Mouse (Mus musculus): ENCODE measurements at regions not wholly inside any gene's neighbourhood (a gene's known extent, or its start where the extent isn't known, plus 50 kb on each side); places are given as distances from the start of the nearest gene placed in this dataset.

DNA sequence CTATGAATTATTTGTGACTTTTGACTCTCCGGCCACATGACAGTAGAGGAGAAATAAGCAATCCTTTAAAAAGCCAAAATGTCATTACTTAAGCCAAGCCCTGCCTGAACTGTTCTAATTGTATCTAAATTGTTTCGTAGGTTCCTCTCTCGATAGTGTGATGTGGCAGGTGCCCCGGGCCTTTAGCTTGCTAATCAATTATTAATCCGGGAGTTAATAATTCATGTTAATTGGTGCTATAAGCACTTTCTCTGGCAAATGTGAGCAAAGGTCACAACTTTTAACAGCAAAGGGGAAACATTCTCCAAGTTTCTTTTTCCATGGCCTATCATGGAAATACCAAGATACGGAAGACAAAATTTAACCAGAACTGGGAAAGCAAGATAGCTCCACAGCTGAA, 235.9 kb downstream of the Setd4 start:
- 87% methylated on average over 6 of the region's 6 CpGs for WGBS
- H3K36me3 ChIP-seq (ENCODE audit: control insufficient read depth, insufficient read depth, low read length): no peaks in the 10 kb centered on the region
- H3K4me1 ChIP-seq (ENCODE audit: control insufficient read depth, insufficient read depth, low read length): peaks cover 15% of the 10 kb centered on the region

DNA sequence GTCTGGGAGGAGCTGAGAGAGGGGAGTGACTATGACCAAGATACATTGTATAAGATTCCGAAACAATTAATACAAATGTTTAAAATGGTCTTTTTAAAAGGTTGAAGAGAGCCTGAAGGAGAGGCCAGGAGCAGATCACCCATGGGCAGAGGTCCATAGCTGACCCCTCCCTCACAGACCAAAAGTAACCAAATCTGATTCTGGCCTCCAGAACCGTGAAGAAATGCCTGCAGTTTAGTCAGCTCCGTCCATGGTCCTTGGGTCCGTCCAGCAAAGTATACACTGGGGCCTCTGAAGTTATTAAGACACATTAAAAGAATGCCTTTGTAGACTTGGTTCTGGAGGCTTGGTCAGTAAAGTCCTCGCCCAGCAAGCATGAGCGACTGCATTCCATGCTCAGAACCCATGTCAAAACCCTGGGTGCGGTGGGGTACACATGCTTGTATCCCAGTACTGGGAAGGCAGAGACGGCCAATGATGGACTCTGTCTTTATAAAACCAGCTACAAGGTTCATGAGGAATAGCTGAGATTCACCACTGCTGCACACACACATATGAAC, 236.5 kb downstream of the Setd4 start:
- no peak for DNase-seq (ENCODE audit: low spot score)
- H3K4me2 ChIP-seq (replicated peaks; ENCODE audit: low read depth, low read length, severe bottlenecking): no peak overlapping the region
- ATAC-seq (ENCODE audit: low FRiP score, low read depth): no peak
- H3K4me1 ChIP-seq (ENCODE audit: control insufficient read depth, insufficient read depth, low read length): peaks cover 15% of the 10 kb centered on the region
- H3K36me3 ChIP-seq (ENCODE audit: control insufficient read depth, insufficient read depth, low read length): no peaks in the 10 kb centered on the region
- H3K27me3 ChIP-seq (ENCODE audit: control insufficient read depth, insufficient read depth, low read length): no peaks in the 10 kb centered on the region
- TF ChIP-seq POLR2A (IDR thresholded peaks at IDR 0.05; ENCODE audit: borderline replicate concordance, extremely low read depth, insufficient read depth, insufficient read length): no peak
- H3K9me3 ChIP-seq (ENCODE audit: control insufficient read depth, low read length): no peaks in the 10 kb centered on the region
- 88% methylated on average over 8 of the region's 8 CpGs for WGBS
- no peak overlapping the region for H3K27ac ChIP-seq (replicated peaks; ENCODE audit: low read depth, low read length)
- no peak overlapping the region for H3K9ac ChIP-seq (ENCODE audit: low read depth, low read length, severe bottlenecking)
- H3K4me3 ChIP-seq (replicated peaks; ENCODE audit: low read length): no peak overlapping the region

More for the DNA sequence above, 235.9 kb downstream of the Setd4 start:
- ATAC-seq (ENCODE audit: low FRiP score, low read depth) (no peak), DNase-seq (ENCODE audit: low spot score) (no peak)
- no peak overlapping the region for H3K9ac ChIP-seq (ENCODE audit: low read depth, low read length, severe bottlenecking)
- H3K27ac ChIP-seq (replicated peaks; ENCODE audit: low read depth, low read length): no peak overlapping the region
- TF ChIP-seq POLR2A (IDR thresholded peaks at IDR 0.05; ENCODE audit: borderline replicate concordance, extremely low read depth, insufficient read depth, insufficient read length): no peak
- no peak overlapping the region for H3K4me2 ChIP-seq (replicated peaks; ENCODE audit: low read depth, low read length, severe bottlenecking)
- H3K27me3 ChIP-seq (ENCODE audit: control insufficient read depth, insufficient read depth, low read length): no peaks in the 10 kb centered on the region
- no peak overlapping the region for H3K4me3 ChIP-seq (replicated peaks; ENCODE audit: low read length)
- no peaks in the 10 kb centered on the region for H3K9me3 ChIP-seq (ENCODE audit: control insufficient read depth, low read length)

DNA sequence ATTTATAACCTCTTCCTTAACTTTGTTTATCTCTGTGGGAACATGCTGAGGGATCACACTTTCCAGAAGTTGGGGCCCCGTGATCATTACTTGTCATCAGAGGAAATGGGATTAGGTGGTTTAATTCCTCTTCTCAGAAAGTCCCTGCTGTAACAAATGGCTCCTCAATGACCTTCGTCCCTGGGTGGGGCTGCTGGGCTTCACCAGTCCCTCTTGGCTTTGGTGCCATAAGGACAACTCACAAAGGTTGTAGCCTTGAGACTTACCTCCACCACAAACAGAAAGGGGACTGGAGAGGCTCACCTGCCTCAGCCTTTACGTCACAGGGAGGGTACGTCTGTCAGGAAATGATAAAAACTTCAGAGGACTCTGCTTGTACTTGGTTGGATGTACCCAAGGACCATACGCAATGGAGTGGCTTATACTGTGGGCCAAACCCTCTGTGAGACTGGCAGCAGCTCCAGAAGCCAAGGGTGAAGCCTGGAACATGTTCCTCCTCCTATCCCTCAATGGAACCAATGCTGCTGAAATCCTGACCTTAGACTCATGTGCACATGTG, 237.4 kb downstream of the Setd4 start:
- no peak for ATAC-seq (ENCODE audit: low FRiP score, low read depth)
- no peak for TF ChIP-seq POLR2A (IDR thresholded peaks at IDR 0.05; ENCODE audit: borderline replicate concordance, extremely low read depth, insufficient read depth, insufficient read length)
- no peak overlapping the region for H3K27ac ChIP-seq (replicated peaks; ENCODE audit: low read depth, low read length)
- H3K9ac ChIP-seq (ENCODE audit: low read depth, low read length, severe bottlenecking): no peak overlapping the region
- H3K4me2 ChIP-seq (replicated peaks; ENCODE audit: low read depth, low read length, severe bottlenecking): no peak overlapping the region
- H3K4me1 ChIP-seq (ENCODE audit: control insufficient read depth, insufficient read depth, low read length): peaks cover 15% of the 10 kb centered on the region
- DNase-seq (ENCODE audit: low spot score): no peak
- no peaks in the 10 kb centered on the region for H3K27me3 ChIP-seq (ENCODE audit: control insufficient read depth, insufficient read depth, low read length)
- WGBS: 59% methylated on average over 5 of the region's 5 CpGs
- H3K4me3 ChIP-seq (replicated peaks; ENCODE audit: low read length): no peak overlapping the region
- H3K9me3 ChIP-seq (ENCODE audit: control insufficient read depth, low read length): no peaks in the 10 kb centered on the region
- no peaks in the 10 kb centered on the region for H3K36me3 ChIP-seq (ENCODE audit: control insufficient read depth, insufficient read depth, low read length)

DNA sequence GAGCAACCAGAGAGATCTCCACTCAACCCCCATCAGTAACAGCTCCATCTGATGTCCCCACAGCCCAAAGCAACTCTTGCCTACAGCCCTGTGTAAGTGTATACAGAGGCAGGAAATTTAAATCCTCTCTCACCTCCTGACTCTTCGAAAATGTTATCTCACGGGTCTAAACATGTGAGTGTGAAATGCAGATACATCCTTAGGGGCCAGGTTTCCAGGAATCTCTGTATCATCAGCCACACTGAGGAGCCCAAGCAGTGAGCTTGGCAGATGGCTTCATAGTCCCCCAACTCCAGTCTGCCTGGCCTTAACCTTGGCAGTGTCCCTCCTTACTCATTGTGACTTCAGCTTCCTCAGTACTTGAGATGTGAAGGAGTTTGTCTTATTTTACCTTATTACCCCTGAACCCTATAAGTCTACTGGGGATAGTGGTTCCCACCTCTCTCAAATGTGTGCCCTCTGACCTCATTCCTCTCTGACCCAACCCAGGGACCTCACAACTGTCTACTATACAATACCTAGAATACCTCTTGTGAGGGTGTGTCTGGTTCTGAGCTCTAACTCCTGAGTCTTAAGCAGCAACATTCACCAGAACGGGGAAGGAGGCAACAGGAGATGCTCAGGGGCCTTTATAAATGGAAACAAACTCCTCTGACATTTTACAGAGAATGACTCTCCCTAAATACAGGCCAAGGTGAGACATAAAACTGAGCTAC, 238.5 kb downstream of the Setd4 start:
- Histone ChIP-seq H3K4me3 (replicated peaks; ENCODE audit: low read length) (no peak overlapping the region), H3K4me2 (replicated peaks; ENCODE audit: low read depth, low read length, severe bottlenecking) (no peak overlapping the region), H3K4me1 (ENCODE audit: control insufficient read depth, insufficient read depth, low read length) (peaks cover 15% of the 10 kb centered on the region), H3K36me3 (ENCODE audit: control insufficient read depth, insufficient read depth, low read length) (no peaks in the 10 kb centered on the region), H3K9me3 (ENCODE audit: control insufficient read depth, low read length) (no peaks in the 10 kb centered on the region), H3K27ac (replicated peaks; ENCODE audit: low read depth, low read length) (no peak overlapping the region), H3K9ac (ENCODE audit: low read depth, low read length, severe bottlenecking) (no peak overlapping the region), H3K27me3 (ENCODE audit: control insufficient read depth, insufficient read depth, low read length) (no peaks in the 10 kb centered on the region)
- 62% methylated on average over 3 of the region's 3 CpGs for WGBS
- ATAC-seq (ENCODE audit: low FRiP score, low read depth) (no peak), DNase-seq (ENCODE audit: low spot score) (no peak)
- no peak for TF ChIP-seq POLR2A (IDR thresholded peaks at IDR 0.05; ENCODE audit: borderline replicate concordance, extremely low read depth, insufficient read depth, insufficient read length)

DNA sequence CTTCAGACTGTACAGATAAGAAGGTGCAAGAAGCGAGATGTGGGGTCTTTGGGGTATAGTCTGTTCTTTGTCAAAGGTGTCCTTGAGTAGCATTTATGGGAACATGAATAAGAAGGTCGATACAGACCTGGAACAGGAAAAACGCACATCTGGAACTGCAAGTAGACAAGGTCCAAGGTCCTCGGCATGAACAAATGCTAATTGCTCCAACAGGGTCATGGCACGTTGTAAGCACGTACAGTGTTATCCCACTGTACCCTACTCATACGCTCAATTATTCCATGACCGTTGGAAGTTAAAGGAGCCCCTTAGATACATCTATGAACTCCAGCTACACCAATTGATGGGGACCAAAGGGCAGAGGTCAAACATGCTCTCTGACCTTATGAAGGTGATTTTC, 244.1 kb downstream of the Setd4 start:
- Histone ChIP-seq H3K27ac (replicated peaks; ENCODE audit: low read depth, low read length) (no peak overlapping the region), H3K9ac (ENCODE audit: low read depth, low read length, severe bottlenecking) (no peak overlapping the region), H3K4me3 (replicated peaks; ENCODE audit: low read length) (no peak overlapping the region), H3K4me2 (replicated peaks; ENCODE audit: low read depth, low read length, severe bottlenecking) (no peak overlapping the region), H3K9me3 (ENCODE audit: control insufficient read depth, low read length) (no peaks in the 10 kb centered on the region), H3K4me1 (ENCODE audit: control insufficient read depth, insufficient read depth, low read length) (no peaks in the 10 kb centered on the region), H3K27me3 (ENCODE audit: control insufficient read depth, insufficient read depth, low read length) (no peaks in the 10 kb centered on the region), H3K36me3 (ENCODE audit: control insufficient read depth, insufficient read depth, low read length) (no peaks in the 10 kb centered on the region)
- 92% methylated on average over 8 of the region's 8 CpGs for WGBS
- no peak for TF ChIP-seq POLR2A (IDR thresholded peaks at IDR 0.05; ENCODE audit: borderline replicate concordance, extremely low read depth, insufficient read depth, insufficient read length)
- DNase-seq (ENCODE audit: low spot score) (no peak), ATAC-seq (ENCODE audit: low FRiP score, low read depth) (no peak)
